Mouse (Mus musculus) myocyte (in vitro differentiated cells): Measurements from ENCODE around the gene Syngr1. TPM values are rescaled to one million over a fixed set of nuclear protein-coding genes. Genes with fewer than 3 reads are reported as not detected.
A peak's percentile ranks its signal among the peaks of the same experiment; 100 is the strongest.

ENCODE experiments used
- H3K27me3 ChIP-seq: one replicate; pipeline ENCODE4 v1.6.1; 2011; ENCODE audit not compliant: control insufficient read depth, insufficient read depth, insufficient read length
- H3K36me3 ChIP-seq: one replicate; pipeline ENCODE4 v1.6.1; 2011; ENCODE audit not compliant: control insufficient read depth, insufficient read depth
- H3K4me2 ChIP-seq: one replicate; pipeline ENCODE4 v1.6.1; 2011; ENCODE audit warnings: low read depth, control low read depth
- H3K4me3 ChIP-seq: one replicate; pipeline ENCODE4 v1.5.1; 2011; ENCODE audit warnings: mild to moderate bottlenecking, control low read depth, moderate library complexity
- H3K79me2 ChIP-seq: one replicate; pipeline ENCODE4 v1.6.1; 2011; ENCODE audit not compliant: control insufficient read depth, insufficient read depth
- H3ac ChIP-seq: one replicate; pipeline ENCODE4 v1.6.1; 2011; ENCODE audit not compliant: control insufficient read depth, insufficient read length
- CEBPB ChIP-seq: IDR thresholded peaks from 2 replicates; pipeline ENCODE4 v1.6.1; 2011; ENCODE audit warnings: mild to moderate bottlenecking, moderate library complexity; ENCODE audit not compliant: poor library complexity, insufficient read depth, severe bottlenecking
- E2F4 ChIP-seq: IDR thresholded peaks from one replicate; pipeline ENCODE4 v1.6.1; 2011; ENCODE audit warnings: mild to moderate bottlenecking, control low read depth, moderate library complexity; ENCODE audit not compliant: insufficient read depth
- MAX ChIP-seq: IDR thresholded peaks from one replicate; pipeline ENCODE4 v1.6.1; 2011; ENCODE audit warnings: low read depth, mild to moderate bottlenecking, control low read depth
- MYOD1 ChIP-seq, 3 experiments: IDR thresholded peaks; one replicate each; pipeline ENCODE4 v1.6.1; 2011; ENCODE audit warnings: control low read depth in 2 of 3, low read depth in 2 of 3, mild to moderate bottlenecking in 2 of 3, moderate library complexity in 1 of 3; ENCODE audit not compliant: insufficient read length in 2 of 3, control insufficient read depth in 1 of 3
- MYOG ChIP-seq, 3 experiments: IDR thresholded peaks; one replicate each; pipeline ENCODE4 v1.6.1; 2011; ENCODE audit warnings: control low read depth in 2 of 3, low read depth in 2 of 3, mild to moderate bottlenecking in 2 of 3; ENCODE audit not compliant: insufficient read length in 2 of 3, control insufficient read depth in 1 of 3, insufficient read depth in 1 of 3
- POLR2A ChIP-seq: IDR thresholded peaks from one replicate; pipeline ENCODE4 v1.6.1; 2011; ENCODE audit warnings: low read depth, mild to moderate bottlenecking, control low read depth, moderate library complexity; ENCODE audit not compliant: insufficient read length
- POLR2AphosphoS2 ChIP-seq: IDR thresholded peaks from one replicate; pipeline ENCODE4 v1.6.1; 2011; ENCODE audit warnings: low read depth, control low read depth; ENCODE audit not compliant: insufficient read length
- REST ChIP-seq: IDR thresholded peaks from one replicate; pipeline ENCODE4 v1.6.1; 2011; ENCODE audit warnings: mild to moderate bottlenecking, control low read depth, moderate library complexity; ENCODE audit not compliant: insufficient read depth, insufficient read length
- SRF ChIP-seq: IDR thresholded peaks from one replicate; pipeline ENCODE4 v1.6.1; 2011; ENCODE audit warnings: low read depth; ENCODE audit not compliant: control insufficient read depth, insufficient read length
- TCF12 ChIP-seq: IDR thresholded peaks from one replicate; pipeline ENCODE4 v1.6.1; 2011; ENCODE audit warnings: mild to moderate bottlenecking, control low read depth; ENCODE audit not compliant: poor library complexity, insufficient read depth, severe bottlenecking
- TCF3 ChIP-seq: IDR thresholded peaks from one replicate; pipeline ENCODE4 v1.6.1; 2011; ENCODE audit warnings: low read depth, control low read depth; ENCODE audit not compliant: insufficient read length
- USF1 ChIP-seq: IDR thresholded peaks from one replicate; pipeline ENCODE4 v1.6.1; 2011; ENCODE audit warnings: low read depth, mild to moderate bottlenecking, control low read depth, moderate library complexity
- polyA plus RNA-seq: library from polyadenylated mRNA; unstranded; fragments of >200 nt; fragmentation: generic; extraction: Trizol; gene quantifications from one replicate; pipeline ENCODE4 v1.2.1, GENCODE M21; 2012; ENCODE audit warnings: missing spikeins

Gene Syngr1
- polyA plus RNA-seq, 1 experiment: 54.7 TPM

- Histone ChIP-seq H3K27me3 (no peaks in the 10 kb centered on the region), H3K4me3 (no peak overlapping the region), H3K36me3 (no peaks in the 10 kb centered on the region), H3ac (no peak overlapping the region), H3K4me2 (no peak overlapping the region), H3K79me2 (peaks cover 7% of the 10 kb centered on the region)
- TF ChIP-seq SRF: no peak
- no peak for TF ChIP-seq TCF12
- TF ChIP-seq E2F4: no peak
- no peak for TF ChIP-seq POLR2A
- TF ChIP-seq MYOG (IDR thresholded peaks at IDR 0.05; ENCODE audit: control insufficient read depth in 1 of 3, insufficient read depth in 1 of 3, insufficient read length in 2 of 3, low read depth in 2 of 3): no peak
- no peak for TF ChIP-seq MYOD1 (IDR thresholded peaks at IDR 0.05; ENCODE audit: control insufficient read depth in 1 of 3, insufficient read length in 2 of 3, low read depth in 2 of 3)
Observed at GRCm38 (mm10) chr15:80087406-80088012, 3.6 kb upstream of the Syngr1 start.

GRCm38 (mm10) chr15:80088637-80089036 is 2.5 kb upstream of the Syngr1 start:
- Histone ChIP-seq H3K4me2 (no peak overlapping the region), H3K79me2 (no peaks in the 10 kb centered on the region), H3K4me3 (no peak overlapping the region), H3ac (no peak overlapping the region), H3K27me3 (no peaks in the 10 kb centered on the region), H3K36me3 (no peaks in the 10 kb centered on the region)
- TF ChIP-seq TCF3 (no peak), MYOD1 (IDR thresholded peaks at IDR 0.05; ENCODE audit: control insufficient read depth in 1 of 3, insufficient read length in 2 of 3, low read depth in 2 of 3) (peak in 1 of 3 experiments; percentile 20)

- no peaks in the 10 kb centered on the region for H3K36me3 ChIP-seq
- H3K27me3 ChIP-seq: no peaks in the 10 kb centered on the region
- H3K79me2 ChIP-seq: no peaks in the 10 kb centered on the region
- TF ChIP-seq SRF: no peak
- TF ChIP-seq TCF12: no peak
- TF ChIP-seq USF1: no peak
- TF ChIP-seq POLR2A: no peak
- TF ChIP-seq REST: no peak
- no peak for TF ChIP-seq E2F4
- TF ChIP-seq MYOG (IDR thresholded peaks at IDR 0.05; ENCODE audit: control insufficient read depth in 1 of 3, insufficient read depth in 1 of 3, insufficient read length in 2 of 3, low read depth in 2 of 3): no peak
- TF ChIP-seq MYOD1 (IDR thresholded peaks at IDR 0.05; ENCODE audit: control insufficient read depth in 1 of 3, insufficient read length in 2 of 3, low read depth in 2 of 3): no peak
- TF ChIP-seq MAX: no peak
- TF ChIP-seq POLR2AphosphoS2: no peak
- TF ChIP-seq TCF3: no peak
- no peak for TF ChIP-seq CEBPB
- H3K4me2 ChIP-seq: no peak overlapping the region
- H3K4me3 ChIP-seq: peak overlapping the region; percentile 22
- no peak overlapping the region for H3ac ChIP-seq
Observed at GRCm38 (mm10) chr15:80090155-80090554, 979 bp upstream of the Syngr1 start.

- H3ac ChIP-seq: peak overlapping the region; percentile 2
- H3K36me3 ChIP-seq: no peaks in the 10 kb centered on the region
- TF ChIP-seq SRF: no peak
- no peak for TF ChIP-seq CEBPB
- no peak for TF ChIP-seq TCF12
- no peak for TF ChIP-seq USF1
- TF ChIP-seq TCF3: no peak
- no peak for TF ChIP-seq REST
- no peak for TF ChIP-seq MAX
- TF ChIP-seq MYOG (IDR thresholded peaks at IDR 0.05; ENCODE audit: control insufficient read depth in 1 of 3, insufficient read depth in 1 of 3, insufficient read length in 2 of 3, low read depth in 2 of 3): no peak
- TF ChIP-seq MYOD1 (IDR thresholded peaks at IDR 0.05; ENCODE audit: control insufficient read depth in 1 of 3, insufficient read length in 2 of 3, low read depth in 2 of 3): no peak
- no peak for TF ChIP-seq POLR2AphosphoS2
- no peak for TF ChIP-seq POLR2A
- no peak for TF ChIP-seq E2F4
- no peaks in the 10 kb centered on the region for H3K79me2 ChIP-seq
- H3K27me3 ChIP-seq: no peaks in the 10 kb centered on the region
- H3K4me3 ChIP-seq: peak overlapping the region; percentile 22
- peak overlapping the region; percentile 94 for H3K4me2 ChIP-seq
Observed at GRCm38 (mm10) chr15:80090741-80091120, 403 bp upstream of the Syngr1 start.

- H3K27me3 ChIP-seq: no peaks in the 10 kb centered on the region
Observed at GRCm38 (mm10) chr15:80092041-80092441, 907 bp downstream of the Syngr1 start.

More at GRCm38 (mm10) chr15:80092041-80092441, 907 bp downstream of the Syngr1 start:
- TF ChIP-seq E2F4 (no peak), POLR2A (no peak), TCF12 (no peak), TCF3 (no peak), SRF (no peak), MYOD1 (IDR thresholded peaks at IDR 0.05; ENCODE audit: control insufficient read depth in 1 of 3, insufficient read length in 2 of 3, low read depth in 2 of 3) (no peak), USF1 (no peak), MAX (no peak), REST (no peak), POLR2AphosphoS2 (no peak), MYOG (IDR thresholded peaks at IDR 0.05; ENCODE audit: control insufficient read depth in 1 of 3, insufficient read depth in 1 of 3, insufficient read length in 2 of 3, low read depth in 2 of 3) (no peak), CEBPB (no peak)
- no peaks in the 10 kb centered on the region for H3K79me2 ChIP-seq
- H3K36me3 ChIP-seq: no peaks in the 10 kb centered on the region
- peak overlapping the region; percentile 94 for H3K4me2 ChIP-seq
- no peak overlapping the region for H3ac ChIP-seq
- H3K4me3 ChIP-seq: peak overlapping the region; percentile 22
